Mouse (Mus musculus) brain, adult 2 months (tissue): Measurements from ENCODE around the gene Erfe.

Experiments used
- DNase-seq: peaks from one replicate; pipeline ENCODE4 v3.0.0; 2011; ENCODE audit warnings: low read depth, low spot score

Gene Erfe

GRCm38 (mm10) chr1:91366215-91367108 lies at the start of gene Erfe:
TSS of gene Erfe (plus strand) at chr1:91366430.
- DNase-seq = peak; percentile 16

GRCm38 (mm10) chr1:91317656-91318055 lies 48.6 kb upstream of the Erfe start:
- DNase-seq = no peak

- DNase-seq = peak; percentile 25
Measured at GRCm38 (mm10) chr1:91321760-91322438, 44.3 kb upstream of the Erfe start, which contains the start of gene Espnl. TSS of gene Espnl (plus strand) at chr1:91322075.

GRCm38 (mm10) chr1:91324646-91325045 lies 41.6 kb upstream of the Erfe start:
- DNase-seq = no peak

- no peak for DNase-seq
Measured at GRCm38 (mm10) chr1:91325488-91326042, 40.7 kb upstream of the Erfe start.

GRCm38 (mm10) chr1:91332102-91332501 lies 34.1 kb upstream of the Erfe start:
- peak; percentile 76 for DNase-seq

- no peak for DNase-seq
Measured at GRCm38 (mm10) chr1:91333582-91333981, 32.6 kb upstream of the Erfe start.

GRCm38 (mm10) chr1:91337355-91337754 lies 28.9 kb upstream of the Erfe start:
- no peak for DNase-seq

GRCm38 (mm10) chr1:91344001-91344400 lies 22.2 kb upstream of the Erfe start:
- no peak for DNase-seq

GRCm38 (mm10) chr1:91344921-91345685 lies 21.1 kb upstream of the Erfe start:
- DNase-seq = peak; percentile 36

- DNase-seq = peak; percentile 77
Measured at GRCm38 (mm10) chr1:91346892-91347291, 19.3 kb upstream of the Erfe start.

- no peak for DNase-seq
Measured at GRCm38 (mm10) chr1:91350841-91351240, 15.4 kb upstream of the Erfe start, which contains the start of gene Klhl30. TSS of gene Klhl30 (plus strand) at chr1:91351016.

GRCm38 (mm10) chr1:91351249-91351648 lies 15.0 kb upstream of the Erfe start:
- no peak for DNase-seq

GRCm38 (mm10) chr1:91352277-91352676 lies 14.0 kb upstream of the Erfe start:
- DNase-seq = peak; percentile 82

- no peak for DNase-seq
Measured at GRCm38 (mm10) chr1:91356105-91356504, 10.1 kb upstream of the Erfe start.

GRCm38 (mm10) chr1:91362113-91362512 lies 4.1 kb upstream of the Erfe start:
- DNase-seq = no peak

- no peak for DNase-seq
Measured at GRCm38 (mm10) chr1:91364822-91365644, 1.2 kb upstream of the Erfe start.

- no peak for DNase-seq
Measured at GRCm38 (mm10) chr1:91365816-91366214, 415 bp upstream of the Erfe start.

- no peak for DNase-seq
Measured at GRCm38 (mm10) chr1:91367295-91367694, 1.1 kb downstream of the Erfe start.

GRCm38 (mm10) chr1:91369408-91369807 lies 3.2 kb downstream of the Erfe start:
- DNase-seq = no peak

- no peak for DNase-seq
Measured at GRCm38 (mm10) chr1:91370055-91370454, 3.8 kb downstream of the Erfe start.
